Mouse (Mus musculus) cerebellum, postnatal 25 days (tissue): ENCODE measurements around the gene Hsf2bp.

ENCODE experiments used
- DNase-seq, 2 experiments: peaks; one replicate each; pipeline ENCODE4 v3.0.0; 2021; ENCODE audit warnings: mixed read lengths in 2 of 2

Hsf2bp gene

DNA sequence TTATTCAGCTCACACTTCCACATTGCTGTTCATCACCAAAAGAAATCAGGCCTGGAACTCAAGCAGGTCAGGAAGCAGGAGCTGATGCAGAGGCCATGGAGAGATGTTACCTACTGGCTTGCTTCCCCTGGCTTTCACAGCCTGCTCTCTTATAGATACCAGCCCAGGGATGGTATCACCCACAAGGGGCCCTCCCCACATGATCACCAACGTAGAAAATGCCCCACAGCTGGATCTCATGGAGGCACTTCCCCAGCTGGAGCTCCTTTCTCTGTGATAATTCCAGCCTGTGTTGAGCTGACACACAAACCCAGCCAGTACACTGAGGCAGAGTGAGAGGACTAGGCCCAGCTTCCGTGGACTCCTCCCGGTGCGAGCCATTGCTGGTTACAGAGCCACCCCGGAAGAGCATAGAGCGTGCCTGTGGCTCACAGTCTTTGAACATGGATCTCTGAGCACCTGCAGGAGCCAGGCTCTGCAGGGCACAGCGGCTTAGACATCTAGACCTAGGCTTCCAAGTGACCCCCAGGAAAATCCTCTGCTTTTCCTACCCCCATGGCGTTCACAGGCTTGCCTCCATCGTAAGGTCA is 130.9 kb downstream of the Hsf2bp start:
- no peak for DNase-seq

DNA sequence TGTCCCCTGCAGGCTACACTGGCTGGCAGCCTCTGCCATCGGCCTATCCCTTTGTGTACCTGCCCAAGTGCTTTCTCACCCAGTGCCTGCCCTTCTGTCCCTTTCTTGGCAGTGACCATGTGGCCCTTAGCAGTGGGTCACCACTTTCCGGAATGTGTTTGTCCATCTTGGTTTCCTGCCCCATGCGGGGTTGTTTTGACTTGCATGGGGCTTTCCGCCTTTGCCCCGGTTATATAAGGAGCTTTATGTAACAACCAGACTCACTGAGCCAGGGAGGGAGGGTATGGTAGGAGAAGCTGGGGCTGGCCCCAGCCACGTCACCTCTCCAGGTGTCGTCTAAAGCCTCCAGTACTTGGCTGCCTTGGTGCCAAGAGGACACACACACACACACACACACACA is 132.1 kb downstream of the Hsf2bp start:
- DNase-seq = no peak

DNA sequence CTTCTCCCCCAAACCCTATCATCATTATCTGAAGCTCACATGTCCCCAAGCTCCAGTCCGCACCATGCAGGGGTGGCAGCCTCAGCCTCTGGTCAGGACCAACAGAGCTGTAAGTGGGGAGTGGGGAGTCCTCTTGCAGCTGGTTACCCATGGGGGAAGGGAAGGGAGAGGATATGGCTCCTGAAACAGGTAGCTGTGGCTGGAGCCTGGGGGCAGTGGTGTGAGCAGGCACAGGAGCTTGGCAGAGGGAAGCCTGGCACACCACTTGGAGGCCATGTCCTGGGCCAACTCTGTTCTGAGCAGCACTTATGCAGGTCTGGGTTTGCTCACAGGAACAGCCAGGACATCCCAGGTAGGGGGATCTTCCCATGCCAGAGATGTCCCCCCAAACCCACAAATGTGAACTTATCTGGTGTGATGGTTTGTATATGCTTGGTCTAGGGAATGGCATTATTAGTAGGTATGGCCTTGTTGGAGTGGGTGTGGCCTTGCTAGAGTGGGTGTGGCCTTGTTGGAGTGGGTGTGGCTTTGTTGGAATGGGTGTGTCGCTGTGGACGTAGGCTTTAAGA is 133.4 kb downstream of the Hsf2bp start:
- no peak for DNase-seq

DNA sequence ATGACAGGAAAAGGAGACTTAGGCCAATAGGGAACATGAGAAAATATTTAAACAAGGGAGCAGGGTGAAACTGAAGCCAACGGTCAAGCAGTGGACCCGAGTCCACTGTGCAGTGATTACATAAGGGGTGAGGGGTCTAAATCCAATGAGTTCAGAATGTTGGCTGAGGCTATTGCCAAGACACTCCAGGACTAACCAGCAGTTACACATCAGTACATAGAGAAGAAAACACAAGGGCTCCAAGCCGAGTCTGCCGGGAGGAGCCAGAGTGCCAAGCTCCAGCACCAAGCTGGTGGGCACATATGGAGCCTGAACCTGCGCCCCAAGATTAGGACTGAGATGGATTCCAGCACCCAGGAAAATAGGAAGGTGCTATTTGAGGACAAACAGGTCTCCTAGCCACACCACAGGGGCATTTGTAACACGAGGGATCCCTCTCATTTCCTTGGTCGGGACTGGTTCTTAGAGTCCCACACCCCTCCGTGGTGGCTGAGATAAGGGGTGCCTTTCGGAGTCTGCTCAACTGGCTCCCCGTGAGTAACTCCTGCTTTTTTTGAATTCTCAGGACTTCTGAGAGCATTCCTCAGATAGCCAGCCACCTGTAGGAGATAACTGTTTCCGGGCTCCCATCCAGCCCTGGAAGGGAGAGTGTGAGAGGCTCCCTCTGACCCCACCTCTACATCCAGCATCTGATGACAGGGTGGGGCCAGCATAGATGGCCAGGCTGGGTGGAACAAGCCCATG is 134.5 kb downstream of the Hsf2bp start:
- DNase-seq = no peak

DNA sequence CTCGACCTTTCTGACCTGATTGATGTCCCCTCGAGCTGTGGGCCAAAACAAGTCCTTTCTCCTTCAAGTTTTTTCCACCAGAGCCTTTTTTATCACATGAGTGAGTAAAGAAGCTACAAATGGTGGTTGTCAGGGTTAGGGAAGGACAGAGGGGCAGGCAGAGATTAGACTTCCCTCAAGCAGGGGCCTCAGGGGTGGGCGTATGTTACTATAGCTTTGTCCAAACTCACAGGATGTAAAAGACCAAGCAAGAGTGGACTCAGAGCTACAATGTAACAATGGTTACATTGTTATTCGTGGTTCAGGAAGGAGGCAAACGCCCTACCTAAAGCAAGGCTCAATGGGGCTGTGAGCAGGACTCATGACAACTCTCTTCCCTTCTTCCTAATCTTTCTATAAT is 137.2 kb downstream of the Hsf2bp start:
- no peak for DNase-seq

DNA sequence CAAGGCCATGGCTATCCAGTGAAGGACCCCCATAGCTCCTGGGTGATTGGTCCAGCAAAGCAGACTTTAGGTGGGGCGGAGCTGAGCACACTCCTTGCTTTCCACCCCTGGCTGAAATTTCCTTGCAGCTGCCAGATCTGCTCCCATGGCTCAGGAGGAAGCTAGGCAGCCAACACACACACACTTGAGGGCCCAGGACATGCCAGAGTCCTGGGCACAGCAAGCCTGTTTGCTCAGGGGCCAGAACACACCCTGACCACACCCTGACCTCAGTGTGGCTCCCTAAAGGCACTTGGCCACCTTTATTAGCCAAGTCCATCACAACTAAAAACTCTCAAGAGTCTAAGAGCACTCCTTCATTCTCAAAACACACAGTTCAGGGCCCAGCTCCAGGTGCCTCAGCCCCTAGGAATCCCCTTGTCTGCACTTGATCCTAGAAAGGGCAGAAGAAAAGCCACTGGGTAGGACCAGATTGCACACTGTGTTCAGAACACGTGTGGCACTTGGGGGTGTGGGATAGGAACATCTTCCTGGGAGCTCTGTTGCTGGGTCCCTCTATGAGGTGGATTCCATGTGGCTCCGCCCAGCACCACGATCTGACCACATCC is 138.9 kb downstream of the Hsf2bp start:
- no peak for DNase-seq

DNA sequence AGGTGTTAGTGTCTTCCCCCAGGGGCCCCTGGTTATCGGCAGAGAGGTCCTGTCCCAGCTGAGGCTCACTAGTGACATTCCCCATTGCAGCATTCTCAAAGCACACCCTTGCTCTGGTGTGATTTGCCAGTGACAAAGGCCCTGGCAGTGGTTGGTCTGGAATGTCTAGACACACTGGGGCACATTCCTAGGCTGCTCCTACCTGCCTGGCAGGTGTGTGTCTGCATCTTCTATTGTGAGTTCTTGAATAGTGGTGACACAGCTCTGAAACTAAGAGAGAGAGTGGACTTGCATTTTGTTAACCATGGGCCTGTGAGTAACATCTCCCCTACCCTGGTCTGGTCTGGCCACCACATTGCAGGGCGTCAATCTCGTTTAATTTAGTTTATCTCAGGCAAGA is 139.4 kb downstream of the Hsf2bp start:
- no peak for DNase-seq

DNA sequence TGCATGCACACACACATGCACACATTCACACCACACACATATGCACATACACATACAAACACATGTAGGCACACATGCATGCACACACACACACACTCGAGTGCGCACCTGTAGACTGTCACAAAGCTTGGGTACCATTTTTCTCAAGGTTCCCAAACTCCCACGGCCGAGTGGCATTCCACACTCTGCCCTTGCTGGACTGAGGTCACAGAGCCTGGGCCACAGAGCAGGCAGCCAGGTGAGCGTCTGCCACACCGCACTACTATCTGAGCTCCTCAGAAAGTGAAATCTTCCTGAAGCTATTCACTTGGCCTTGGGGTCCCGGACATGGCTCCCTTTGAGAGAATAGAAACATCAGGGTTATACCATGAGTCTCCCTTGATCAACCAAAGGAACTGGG is 139.8 kb downstream of the Hsf2bp start:
- DNase-seq = no peak
